Mouse (Mus musculus) macrophage (primary cell): Measurements from ENCODE around the gene Prmt8. TPM values are rescaled to one million over a fixed set of nuclear protein-coding genes. Genes with fewer than 3 reads are reported as not detected.

Source experiments
- H3K27ac ChIP-seq: fragments of 350-480 bp; formaldehyde crosslinking; 2 replicates; pipeline ENCODE4 v1.9.0; 2021
- H3K36me3 ChIP-seq: fragments of 350-480 bp; formaldehyde crosslinking; 2 replicates; pipeline ENCODE4 v1.9.0; 2021; ENCODE audit errors: inconsistent target
- H3K4me3 ChIP-seq: fragments of 350-480 bp; formaldehyde crosslinking; 2 replicates; pipeline ENCODE4 v1.9.0; 2021; ENCODE audit errors: inconsistent target
- H3K79me2 ChIP-seq: fragments of 350-480 bp; formaldehyde crosslinking; 2 replicates; pipeline ENCODE4 v1.9.0; 2021; ENCODE audit errors: inconsistent target
- WGBS: methylation state at CpG from one replicate; pipeline ENCODE4 v1.1.7; 2026; ENCODE audit warnings: inconsistent platforms; ENCODE audit not compliant: missing documents; 5-methylcytosine and 5-hydroxymethylcytosine counted together
- polyA plus RNA-seq: library from polyadenylated mRNA; stranded (reverse); fragments of 250-400 nt; gene quantifications from 3 replicates; pipeline ENCODE4 v1.2.4, GENCODE M21; 2018; ENCODE audit warnings: inconsistent platforms

Prmt8 gene
- polyA plus RNA-seq, 1 experiment from 2014 or later = not detected

DNA sequence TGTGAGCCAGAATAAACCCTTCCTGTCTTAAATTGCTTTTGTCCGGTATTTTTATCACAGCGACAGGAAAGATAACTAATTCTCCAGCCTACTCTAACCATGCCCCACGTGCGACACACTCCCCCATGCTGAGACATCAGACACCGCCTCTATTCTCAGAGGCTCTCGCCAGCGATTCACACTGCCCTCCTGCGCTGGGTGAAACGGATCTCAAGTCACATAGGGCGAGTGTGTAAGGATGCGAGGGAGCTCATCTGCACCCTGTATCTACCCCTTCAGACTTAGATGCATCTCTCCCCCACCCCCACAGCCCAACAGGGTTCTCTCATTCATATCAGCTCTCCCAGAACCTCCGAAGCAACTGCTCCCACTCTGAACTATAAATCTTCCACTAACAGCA is 12.4 kb downstream of the Prmt8 start:
- Histone ChIP-seq H3K36me3 (no peaks in the 10 kb centered on the region), H3K27ac (no peak overlapping the region), H3K4me3 (no peak overlapping the region), H3K79me2 (no peaks in the 10 kb centered on the region)
- 60% methylated on average over 11 of the region's 12 CpGs for WGBS

GRCm38 (mm10) chr6:127753228-127753627 is 16.0 kb downstream of the Prmt8 start:
- Histone ChIP-seq H3K27ac (no peak overlapping the region), H3K79me2 (no peaks in the 10 kb centered on the region), H3K36me3 (no peaks in the 10 kb centered on the region), H3K4me3 (no peak overlapping the region)
- 93% methylated on average over 6 of the region's 6 CpGs for WGBS

DNA sequence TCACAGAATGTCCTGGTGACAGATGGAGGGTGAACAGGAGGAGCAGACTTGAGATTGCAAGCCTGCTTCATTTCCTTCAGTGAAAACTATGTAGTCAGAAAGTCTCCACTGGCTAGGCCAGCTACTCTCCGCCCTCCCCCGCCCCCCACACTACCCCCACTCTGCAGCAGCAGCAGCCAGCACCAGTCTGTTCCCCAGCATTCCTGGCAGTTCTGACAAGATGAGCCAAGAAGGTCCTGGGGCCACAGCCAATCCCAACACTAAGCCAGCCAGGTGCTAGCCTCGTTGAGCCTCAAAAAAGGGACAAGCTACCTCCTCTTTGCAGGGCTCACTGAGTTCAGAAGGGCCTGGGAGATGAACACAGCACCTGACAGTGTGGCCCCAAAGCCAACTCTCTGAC is 16.6 kb downstream of the Prmt8 start:
- Histone ChIP-seq H3K36me3 (no peaks in the 10 kb centered on the region), H3K79me2 (no peaks in the 10 kb centered on the region), H3K4me3 (no peak overlapping the region), H3K27ac (no peak overlapping the region)
- WGBS = 70% methylated on average over 3 of the region's 3 CpGs

- no peak overlapping the region for H3K4me3 ChIP-seq
- H3K36me3 ChIP-seq = no peaks in the 10 kb centered on the region
- H3K27ac ChIP-seq = no peak overlapping the region
- H3K79me2 ChIP-seq = no peaks in the 10 kb centered on the region
- 92% methylated on average over 9 of the region's 9 CpGs for WGBS
These were observed 17.8 kb downstream of the Prmt8 start for GRCm38 (mm10) chr6:127751499-127751898.

DNA sequence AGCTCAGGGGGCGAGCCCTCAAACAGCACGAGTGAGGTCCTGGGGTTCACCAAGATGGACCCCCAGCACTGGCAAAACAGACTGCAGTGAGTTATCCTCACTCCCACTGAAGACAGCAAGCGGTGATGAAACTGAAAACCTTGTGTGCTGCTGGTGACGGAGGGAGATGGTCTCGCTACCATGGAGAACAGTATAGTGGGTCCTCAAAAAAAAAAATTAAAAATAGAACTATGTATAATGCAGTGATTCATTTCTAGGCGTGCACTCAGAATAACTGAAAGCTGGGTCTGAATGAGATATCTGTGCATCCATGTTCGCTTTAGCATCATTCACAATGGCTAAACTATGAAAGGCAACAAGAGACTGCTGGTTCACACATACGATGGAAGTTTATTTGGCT is 20.5 kb downstream of the Prmt8 start:
- Histone ChIP-seq H3K36me3 (no peaks in the 10 kb centered on the region), H3K79me2 (no peaks in the 10 kb centered on the region), H3K4me3 (no peak overlapping the region), H3K27ac (no peak overlapping the region)
- 84% methylated on average over 8 of the region's 8 CpGs for WGBS

GRCm38 (mm10) chr6:127742290-127742689 is 27.0 kb downstream of the Prmt8 start:
- 90% methylated on average over 12 of the region's 12 CpGs for WGBS
- no peak overlapping the region for H3K27ac ChIP-seq
- H3K79me2 ChIP-seq = no peaks in the 10 kb centered on the region
- H3K4me3 ChIP-seq = no peak overlapping the region
- H3K36me3 ChIP-seq = no peaks in the 10 kb centered on the region

DNA sequence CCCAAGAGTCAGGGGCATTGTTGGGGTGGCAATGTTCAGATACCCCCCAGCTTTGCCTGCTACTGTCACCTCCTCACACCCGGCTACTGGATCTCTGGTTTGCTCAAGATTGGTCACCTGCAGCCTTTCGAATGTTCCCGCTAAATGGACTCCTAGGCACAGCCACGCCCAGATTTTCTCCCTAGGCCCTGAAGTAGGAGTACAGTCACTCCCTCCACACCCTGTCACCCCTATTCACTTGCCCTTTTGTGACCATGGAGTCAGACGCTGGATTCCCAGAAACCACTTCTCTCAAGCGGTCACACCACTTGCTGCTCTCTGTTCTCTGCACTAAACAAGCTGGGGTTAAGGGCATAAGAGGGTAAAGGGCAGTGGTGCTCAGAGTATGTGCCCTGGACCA is 28.1 kb downstream of the Prmt8 start:
- H3K36me3 ChIP-seq = no peaks in the 10 kb centered on the region
- 83% methylated on average over 6 of the region's 6 CpGs for WGBS
- no peak overlapping the region for H3K4me3 ChIP-seq
- no peak overlapping the region for H3K27ac ChIP-seq
- no peaks in the 10 kb centered on the region for H3K79me2 ChIP-seq

- Histone ChIP-seq H3K4me3 (no peak overlapping the region), H3K36me3 (no peaks in the 10 kb centered on the region), H3K79me2 (no peaks in the 10 kb centered on the region), H3K27ac (no peak overlapping the region)
- 69% methylated on average over 9 of the region's 9 CpGs for WGBS
These were observed 28.6 kb downstream of the Prmt8 start for GRCm38 (mm10) chr6:127740711-127741110.

- Histone ChIP-seq H3K27ac (no peak overlapping the region), H3K36me3 (no peaks in the 10 kb centered on the region), H3K4me3 (no peak overlapping the region), H3K79me2 (no peaks in the 10 kb centered on the region)
- 75% methylated on average over 5 of the region's 5 CpGs for WGBS
These were observed 29.4 kb downstream of the Prmt8 start for GRCm38 (mm10) chr6:127739921-127740320.

DNA sequence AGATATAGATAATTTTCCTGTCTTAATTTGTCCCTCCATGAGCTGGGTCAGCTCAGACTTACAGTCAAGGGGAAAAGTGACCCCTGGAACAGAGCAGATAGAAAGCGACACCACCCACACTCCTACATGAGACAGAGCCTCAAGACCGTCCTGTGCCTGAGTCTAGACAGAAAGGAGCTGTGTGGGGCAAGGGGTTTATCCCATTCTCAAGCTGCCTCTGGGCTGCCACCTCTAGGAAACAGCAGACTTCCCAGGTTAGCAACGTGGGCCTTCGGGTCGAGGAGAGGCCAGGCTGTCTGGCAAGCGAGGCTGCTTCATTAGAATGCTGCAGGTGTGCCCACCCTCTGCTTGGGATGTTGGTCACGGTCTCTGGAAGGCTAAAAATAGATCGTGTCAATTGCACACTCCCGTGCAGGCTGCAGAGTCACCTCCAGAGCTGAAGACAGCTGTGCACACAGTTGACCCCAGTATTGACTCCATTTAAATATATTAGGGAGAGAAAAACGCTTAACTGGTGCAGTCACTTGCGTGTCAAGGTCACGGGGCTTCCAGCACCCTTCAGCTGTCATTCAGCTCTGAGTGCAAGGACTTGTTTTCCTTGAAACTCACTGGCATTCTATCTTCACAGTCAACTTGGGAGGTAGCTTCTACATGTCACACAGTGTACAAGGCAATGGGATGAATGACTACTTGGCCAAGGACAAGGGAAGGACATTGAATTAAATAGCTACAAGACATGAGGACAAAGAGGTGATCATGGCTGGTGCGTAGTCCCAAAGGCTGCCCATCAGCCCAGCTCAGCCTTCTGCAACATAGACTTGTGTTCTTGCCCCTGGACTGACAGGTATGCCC is 33.9 kb downstream of the Prmt8 start:
- H3K4me3 ChIP-seq = no peak overlapping the region
- no peak overlapping the region for H3K27ac ChIP-seq
- WGBS = 70% methylated on average over 13 of the region's 13 CpGs
- no peaks in the 10 kb centered on the region for H3K79me2 ChIP-seq
- H3K36me3 ChIP-seq = no peaks in the 10 kb centered on the region

DNA sequence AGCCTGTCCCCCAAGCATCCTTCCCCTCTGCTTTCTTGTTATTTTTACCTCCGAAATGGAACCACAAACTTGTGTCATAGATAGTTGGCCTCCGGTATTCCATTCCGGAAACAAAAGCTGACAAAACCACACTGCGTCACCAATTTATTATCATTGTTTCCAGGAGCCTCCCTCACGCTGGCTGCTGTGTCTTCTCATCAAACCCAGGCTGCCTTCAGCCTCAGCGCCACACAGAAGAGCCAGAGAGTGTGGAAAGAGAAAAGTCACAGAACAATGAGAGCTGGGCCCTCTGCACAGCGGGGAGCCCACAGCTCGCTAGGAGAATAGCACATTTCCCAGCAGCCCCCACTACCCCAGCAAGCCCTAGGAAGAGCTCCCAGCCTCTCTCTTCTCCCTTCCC is 46.1 kb downstream of the Prmt8 start:
- Histone ChIP-seq H3K79me2 (no peaks in the 10 kb centered on the region), H3K4me3 (no peak overlapping the region), H3K27ac (no peak overlapping the region), H3K36me3 (no peaks in the 10 kb centered on the region)
- WGBS = 64% methylated on average over 8 of the region's 8 CpGs

GRCm38 (mm10) chr6:127719875-127720274 is 49.4 kb downstream of the Prmt8 start:
- no peaks in the 10 kb centered on the region for H3K36me3 ChIP-seq
- no peaks in the 10 kb centered on the region for H3K79me2 ChIP-seq
- H3K4me3 ChIP-seq = no peak overlapping the region
- H3K27ac ChIP-seq = no peak overlapping the region
- WGBS = 93% methylated on average over 14 of the region's 14 CpGs

GRCm38 (mm10) chr6:127717239-127718137 is 51.8 kb downstream of the Prmt8 start:
- Histone ChIP-seq H3K27ac (no peak overlapping the region), H3K4me3 (no peak overlapping the region), H3K79me2 (no peaks in the 10 kb centered on the region), H3K36me3 (no peaks in the 10 kb centered on the region)
- 72% methylated on average over 20 of the region's 21 CpGs for WGBS

GRCm38 (mm10) chr6:127715428-127715827 is 53.8 kb downstream of the Prmt8 start:
- WGBS = 79% methylated on average over 5 of the region's 5 CpGs
- no peak overlapping the region for H3K4me3 ChIP-seq
- H3K79me2 ChIP-seq = no peaks in the 10 kb centered on the region
- no peaks in the 10 kb centered on the region for H3K36me3 ChIP-seq
- H3K27ac ChIP-seq = no peak overlapping the region

DNA sequence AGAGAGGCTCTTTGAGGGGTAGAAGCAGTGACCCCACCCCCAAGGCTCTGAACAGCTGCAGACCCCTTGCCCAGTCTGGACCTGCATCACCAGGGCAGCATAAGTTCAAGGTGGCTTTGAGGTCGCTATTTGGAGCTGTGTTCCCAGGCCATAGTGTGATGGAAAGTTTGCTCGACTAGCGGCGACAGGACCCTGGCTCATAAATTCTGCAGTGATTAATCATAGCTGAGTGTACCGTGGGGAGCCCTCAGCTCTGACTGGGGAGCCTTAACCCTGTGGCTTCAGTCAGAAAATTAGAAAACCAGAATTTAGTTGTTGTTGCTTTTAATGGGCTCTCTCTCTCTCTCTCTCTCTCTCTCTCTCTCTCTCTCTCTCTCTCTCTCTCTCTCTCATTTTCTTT is 54.4 kb downstream of the Prmt8 start:
- Histone ChIP-seq H3K4me3 (no peak overlapping the region), H3K36me3 (no peaks in the 10 kb centered on the region), H3K27ac (no peak overlapping the region), H3K79me2 (no peaks in the 10 kb centered on the region)
- WGBS = 75% methylated on average over 5 of the region's 5 CpGs
